Mouse (Mus musculus): ENCODE measurements around the gene Bub1b.

Gene Bub1b

GRCm38 (mm10) chr2:118659493-118659892 lies 61.5 kb downstream of the Bub1b start:
- in situ Hi-C loops (cut with MboI; ENCODE audit: low pct_unique_long_range_greater_than_20kb in 1 of 2, low sequenced_read_pairs in 2 of 2, unreplicated experiment in 1 of 2) = no loop called here

- in situ Hi-C loops (cut with MboI; ENCODE audit: low pct_unique_long_range_greater_than_20kb in 1 of 2, low sequenced_read_pairs in 2 of 2, unreplicated experiment in 1 of 2) = no loop called here
Measured at GRCm38 (mm10) chr2:118659998-118660452, 62.0 kb downstream of the Bub1b start.

DNA sequence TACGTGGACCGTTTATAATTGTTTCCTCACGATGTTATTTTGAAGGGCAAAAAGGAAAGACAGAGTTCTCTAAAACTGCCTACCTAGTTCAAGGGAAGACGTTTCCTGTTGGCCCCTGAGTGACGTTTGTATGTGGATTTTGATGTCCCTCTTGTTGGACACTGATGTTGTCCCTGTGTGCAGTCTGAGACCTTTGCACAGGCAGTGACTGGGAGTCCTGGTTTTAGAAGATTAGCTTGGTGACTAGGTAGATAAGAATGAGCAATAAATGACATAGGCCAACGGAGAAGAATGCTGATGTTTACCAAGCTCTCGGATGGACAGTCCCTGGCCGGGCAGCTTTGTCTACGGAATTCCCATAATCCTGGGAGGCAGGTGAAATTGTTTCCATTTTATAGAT lies 63.9 kb downstream of the Bub1b start:
- in situ Hi-C loops (cut with MboI; ENCODE audit: low pct_unique_long_range_greater_than_20kb in 1 of 2, low sequenced_read_pairs in 2 of 2, unreplicated experiment in 1 of 2) = no loop called here

DNA sequence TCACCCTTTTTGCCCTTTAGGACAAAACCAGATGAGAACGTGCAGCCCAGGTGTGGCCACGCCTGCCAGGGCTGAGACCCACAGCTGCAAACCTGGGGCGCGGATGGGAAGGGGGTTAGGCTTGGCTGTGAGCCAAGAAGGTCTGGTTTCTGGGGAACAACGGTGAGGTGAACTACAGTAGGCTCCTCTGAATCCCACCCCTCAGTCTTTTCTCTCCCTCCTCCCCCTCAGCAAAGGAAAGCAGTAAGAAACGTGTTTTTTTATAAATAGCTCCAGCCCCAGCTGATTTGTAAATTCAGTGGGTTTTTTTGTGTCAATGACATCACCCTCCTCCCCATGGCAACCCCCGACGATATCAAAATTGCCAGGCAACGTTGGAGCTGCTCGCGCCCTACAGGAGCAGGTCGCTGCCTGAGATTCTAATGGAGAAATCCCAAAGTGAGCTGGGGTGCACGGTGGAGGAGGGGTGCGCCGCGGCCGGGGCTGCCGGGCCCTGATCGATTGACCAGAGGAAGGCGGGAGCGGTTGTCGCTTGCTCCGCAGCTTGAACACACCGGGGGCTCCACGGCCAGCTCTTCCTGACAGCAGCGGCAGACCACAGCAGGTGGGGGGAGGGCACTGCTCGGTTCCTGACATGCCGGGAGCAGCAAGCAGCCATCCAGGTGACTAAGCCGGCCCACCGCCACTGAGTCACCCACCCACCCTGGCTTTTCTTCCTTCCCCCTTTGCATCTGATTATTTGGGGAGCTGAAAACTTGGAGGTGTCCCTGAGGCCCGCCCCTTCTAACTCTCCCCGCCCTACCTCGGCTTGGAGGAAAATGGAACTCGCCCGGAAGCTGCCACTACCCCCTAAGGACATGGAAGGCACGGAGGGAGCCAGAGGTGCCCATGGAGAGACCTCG lies 65.1 kb downstream of the Bub1b start, which contains the start of gene Pak6:
Gene Pak6 (plus strand): TSS at position 402 of the 902 bp plus-strand sequence.
- in situ Hi-C loops (cut with MboI; ENCODE audit: low pct_unique_long_range_greater_than_20kb in 1 of 2, low sequenced_read_pairs in 2 of 2, unreplicated experiment in 1 of 2) = no loop called here

GRCm38 (mm10) chr2:118663804-118664766 lies 66.1 kb downstream of the Bub1b start:
- in situ Hi-C loops (cut with MboI; ENCODE audit: low pct_unique_long_range_greater_than_20kb in 1 of 2, low sequenced_read_pairs in 2 of 2, unreplicated experiment in 1 of 2) = no loop called here

DNA sequence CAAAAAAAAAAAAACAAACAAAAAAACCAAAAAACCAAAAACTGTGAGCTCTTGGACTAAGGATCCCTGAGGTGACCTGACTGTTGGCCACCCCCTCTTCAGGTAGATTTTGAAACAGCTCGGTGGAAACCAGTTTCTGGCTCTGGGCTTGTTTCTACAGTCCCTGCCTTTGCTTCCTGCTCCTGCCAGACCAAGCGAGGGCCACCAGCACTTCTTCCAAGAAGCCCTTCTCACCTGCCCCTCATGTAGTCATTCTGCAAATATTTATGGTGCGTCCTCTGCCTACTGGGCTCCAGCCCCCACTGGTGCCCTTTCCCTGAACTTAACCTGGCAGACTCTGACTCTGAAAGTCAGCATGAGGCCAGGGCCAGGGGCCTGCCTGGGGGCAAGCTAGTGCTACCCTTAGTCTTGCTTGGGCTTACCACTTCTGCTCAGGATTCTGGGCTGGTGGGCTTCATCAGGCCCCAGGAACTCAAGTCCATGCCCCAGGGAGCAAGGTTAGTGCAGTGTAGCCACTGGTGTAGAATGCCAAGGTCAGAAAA lies 67.0 kb downstream of the Bub1b start:
- in situ Hi-C loops (cut with MboI; ENCODE audit: low pct_unique_long_range_greater_than_20kb in 1 of 2, low sequenced_read_pairs in 2 of 2, unreplicated experiment in 1 of 2) = no loop called here

DNA sequence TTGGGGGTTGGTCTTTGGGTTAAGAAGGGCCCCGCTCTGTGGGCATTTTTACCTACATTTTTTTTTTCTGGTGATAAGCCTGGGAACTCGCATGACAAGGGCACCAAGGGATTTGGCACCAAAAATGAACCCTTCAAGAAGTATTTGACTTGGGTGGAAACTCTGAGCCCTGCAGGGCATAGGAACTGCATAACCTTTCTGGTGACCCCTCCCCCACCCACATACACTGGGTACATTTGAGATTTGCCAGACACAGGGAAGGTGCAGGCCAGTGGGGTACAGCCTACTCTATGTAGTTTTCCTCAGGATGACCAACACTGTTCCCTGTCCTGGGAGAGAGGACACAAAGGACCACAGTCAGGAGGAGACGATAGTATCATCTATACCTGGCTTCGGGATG lies 67.6 kb downstream of the Bub1b start:
- in situ Hi-C loops (cut with MboI; ENCODE audit: low pct_unique_long_range_greater_than_20kb in 1 of 2, low sequenced_read_pairs in 2 of 2, unreplicated experiment in 1 of 2) = no loop called here

- in situ Hi-C loops (cut with MboI; ENCODE audit: low pct_unique_long_range_greater_than_20kb in 1 of 2, low sequenced_read_pairs in 2 of 2, unreplicated experiment in 1 of 2) = no loop called here
Measured at GRCm38 (mm10) chr2:118667181-118667580, 69.2 kb downstream of the Bub1b start.

DNA sequence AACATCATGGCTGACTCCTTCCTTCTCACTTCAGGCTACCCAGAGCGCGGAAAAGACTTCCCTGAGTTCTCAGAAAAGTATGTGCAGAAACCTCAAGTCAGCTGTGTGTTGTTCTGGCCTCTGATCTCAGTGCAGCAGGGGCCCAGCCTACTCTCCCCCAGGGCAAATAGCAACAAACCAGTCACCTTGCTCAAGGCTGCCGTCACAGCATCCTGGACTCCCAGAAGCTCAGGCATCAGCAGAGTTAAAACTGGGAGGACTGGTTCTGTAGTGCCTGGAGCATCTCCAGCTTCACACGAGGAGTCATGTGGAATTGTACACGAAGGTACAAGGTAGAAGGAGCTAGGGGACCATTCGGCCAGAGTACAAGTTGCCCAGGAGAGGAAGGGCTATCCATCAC lies 71.2 kb downstream of the Bub1b start:
- in situ Hi-C loops (cut with MboI; ENCODE audit: low pct_unique_long_range_greater_than_20kb in 1 of 2, low sequenced_read_pairs in 2 of 2, unreplicated experiment in 1 of 2) = no loop called here

- in situ Hi-C loops (cut with MboI; ENCODE audit: low pct_unique_long_range_greater_than_20kb in 1 of 2, low sequenced_read_pairs in 2 of 2, unreplicated experiment in 1 of 2) = no loop called here
Measured at GRCm38 (mm10) chr2:118669785-118670184, 71.8 kb downstream of the Bub1b start.

GRCm38 (mm10) chr2:118671728-118672127 lies 73.7 kb downstream of the Bub1b start:
- in situ Hi-C loops (cut with MboI; ENCODE audit: low pct_unique_long_range_greater_than_20kb in 1 of 2, low sequenced_read_pairs in 2 of 2, unreplicated experiment in 1 of 2) = no loop called here

DNA sequence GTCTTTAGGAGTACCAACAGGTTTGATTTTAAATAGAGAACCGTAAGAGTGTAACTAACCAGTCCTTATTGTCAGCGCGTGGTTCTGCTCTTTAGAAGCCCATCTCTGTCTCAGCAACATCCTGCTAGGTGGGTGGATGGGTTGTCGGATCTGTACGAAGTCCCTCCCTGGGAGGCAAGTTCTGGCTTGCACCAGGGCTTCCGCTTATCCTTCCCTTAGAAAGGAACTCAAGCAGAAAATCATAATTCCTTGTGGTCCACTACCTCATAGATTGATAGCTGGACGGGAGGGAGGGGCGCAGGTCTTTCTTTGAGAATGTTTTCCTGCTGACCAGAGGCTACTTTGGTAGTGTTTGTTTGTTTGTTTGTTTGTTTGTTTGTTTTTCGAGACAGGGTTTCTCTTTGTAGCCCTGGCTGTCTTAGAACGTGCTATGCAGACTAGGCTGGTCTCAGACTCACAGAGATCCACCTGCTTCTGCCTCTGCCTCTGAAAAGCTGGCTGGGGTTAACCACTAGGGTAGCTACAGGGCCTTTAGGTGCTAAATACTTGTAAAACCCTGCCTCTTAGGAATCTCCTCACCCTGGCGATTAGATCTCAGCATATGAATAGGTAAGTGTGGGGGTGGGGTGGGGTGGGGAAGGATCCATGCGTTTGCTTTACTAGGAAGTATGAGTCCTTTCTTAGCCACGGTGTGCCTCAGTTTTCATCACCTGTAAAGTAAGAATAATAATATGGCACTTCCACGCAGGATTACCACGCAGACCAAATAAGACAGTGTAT lies 75.9 kb downstream of the Bub1b start:
- in situ Hi-C loops (cut with MboI; ENCODE audit: low pct_unique_long_range_greater_than_20kb in 1 of 2, low sequenced_read_pairs in 2 of 2, unreplicated experiment in 1 of 2) = no loop called here

GRCm38 (mm10) chr2:118674500-118674899 lies 76.5 kb downstream of the Bub1b start:
- in situ Hi-C loops (cut with MboI; ENCODE audit: low pct_unique_long_range_greater_than_20kb in 1 of 2, low sequenced_read_pairs in 2 of 2, unreplicated experiment in 1 of 2) = no loop called here

DNA sequence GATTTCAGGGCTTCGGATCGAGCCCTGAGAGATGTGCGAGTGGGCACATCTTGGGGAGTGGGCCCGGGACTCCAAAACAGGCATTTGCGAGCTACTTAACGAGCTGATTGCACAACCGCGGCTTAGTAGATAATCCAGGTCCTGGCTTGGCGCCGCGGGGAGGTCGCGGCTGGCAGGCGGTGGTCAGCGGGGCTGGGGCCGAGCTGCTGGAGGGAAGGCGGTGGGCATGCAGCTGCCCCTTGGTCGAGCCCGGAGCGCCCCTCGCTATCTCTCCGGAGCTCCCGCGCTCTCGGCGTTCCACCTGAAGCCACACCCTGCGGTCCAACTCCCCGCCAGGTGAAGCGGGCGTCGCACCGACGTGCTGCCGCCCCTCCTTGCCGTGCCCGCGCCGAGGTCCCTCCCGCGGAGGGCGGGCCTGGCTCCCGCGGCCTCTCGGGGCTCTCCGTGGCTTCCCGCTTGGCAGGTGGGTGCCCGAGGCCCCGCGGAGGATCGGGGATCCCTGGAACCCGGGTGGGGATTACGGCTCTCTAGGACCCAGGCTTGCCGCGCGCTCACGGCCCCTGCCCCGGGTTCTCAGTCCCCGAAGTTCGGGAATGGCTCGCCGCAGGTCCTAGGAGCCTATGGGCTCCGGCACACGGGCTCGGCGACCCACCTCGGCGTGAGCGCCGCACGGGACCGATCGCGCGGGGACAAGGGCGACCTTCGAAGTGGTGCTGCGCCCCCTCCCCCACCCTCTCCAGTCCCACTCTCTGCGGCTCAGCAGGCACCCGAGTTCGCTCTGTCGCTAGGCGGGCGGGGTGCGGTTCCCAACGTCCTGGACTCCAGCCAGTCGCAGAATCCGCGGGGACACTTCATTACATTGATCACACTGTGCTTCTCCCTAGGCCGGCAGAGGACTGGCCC lies 79.1 kb downstream of the Bub1b start:
- in situ Hi-C loops (cut with MboI; ENCODE audit: low pct_unique_long_range_greater_than_20kb in 1 of 2, low sequenced_read_pairs in 2 of 2, unreplicated experiment in 1 of 2) = no loop called here

DNA sequence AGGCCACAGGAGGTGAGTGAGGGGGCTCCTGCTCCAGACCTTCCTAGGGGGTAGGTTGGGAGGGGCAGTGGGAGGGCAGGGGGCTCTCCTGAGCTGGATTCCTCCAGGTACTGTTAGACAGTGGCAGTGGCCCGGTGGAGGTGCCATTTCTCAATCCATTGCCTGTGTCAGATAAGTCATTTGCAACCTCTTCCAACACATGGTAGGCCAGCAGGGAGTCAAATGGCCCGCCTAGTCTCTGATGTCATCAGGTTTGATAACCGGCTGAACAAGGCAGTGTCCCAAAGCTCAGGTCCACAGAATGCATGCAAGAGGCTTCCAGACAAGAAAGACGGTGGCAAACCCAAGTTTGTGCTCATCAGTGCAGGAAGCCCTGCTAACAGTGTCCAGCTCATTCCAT lies 79.8 kb downstream of the Bub1b start:
- in situ Hi-C loops (cut with MboI; ENCODE audit: low pct_unique_long_range_greater_than_20kb in 1 of 2, low sequenced_read_pairs in 2 of 2, unreplicated experiment in 1 of 2) = no loop called here

- in situ Hi-C loops (cut with MboI; ENCODE audit: low pct_unique_long_range_greater_than_20kb in 1 of 2, low sequenced_read_pairs in 2 of 2, unreplicated experiment in 1 of 2) = no loop called here
Measured at GRCm38 (mm10) chr2:118679577-118679976, 81.6 kb downstream of the Bub1b start.

DNA sequence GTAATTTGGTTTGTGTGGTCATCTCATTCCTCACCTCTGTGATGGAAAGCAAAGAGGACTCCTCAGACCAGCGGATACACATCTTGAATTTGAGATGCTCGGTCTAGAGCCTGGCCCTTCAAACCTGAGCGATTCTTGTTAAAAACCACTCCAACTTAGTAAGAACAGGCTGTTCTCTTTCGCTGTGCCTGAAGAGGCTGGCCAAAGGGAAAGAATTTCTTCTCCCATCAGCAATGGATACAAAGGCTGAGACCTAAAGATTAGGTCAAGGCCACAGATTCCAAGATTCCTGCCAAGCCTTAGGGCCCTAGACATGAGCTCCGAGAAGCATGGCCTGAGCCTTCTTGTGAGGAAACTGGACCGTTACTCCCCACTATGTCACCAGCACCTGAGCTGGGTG lies 82.9 kb downstream of the Bub1b start:
- in situ Hi-C loops (cut with MboI; ENCODE audit: low pct_unique_long_range_greater_than_20kb in 1 of 2, low sequenced_read_pairs in 2 of 2, unreplicated experiment in 1 of 2) = no loop called here
